Mouse (Mus musculus) hindbrain, embryonic 13.5 days (tissue): ENCODE results near the gene Gm10720. TPM values are rescaled to one million over a fixed set of nuclear protein-coding genes. Genes with fewer than 3 reads are reported as not detected.
"Not testable (repeated sequence)": the region's sequence is repeated elsewhere in the genome, so short reads cannot be mapped to it uniquely, and the experiment has no call there.

Experiments used
- ATAC-seq: fragments of 200-750 bp; cut with Nextera tagmentation; 2 replicates; pipeline ENCODE4 v1.8.0; 2017; ENCODE audit warnings: moderate TSS enrichment; ENCODE audit not compliant: low FRiP score
- H3K27ac ChIP-seq: fragments of 300-500 bp; sonication (generic); 2 replicates; pipeline ENCODE4 v1.5.1; 2015; ENCODE audit warnings: inconsistent platforms, mild to moderate bottlenecking, moderate library complexity
- H3K27me3 ChIP-seq: fragments of 300-500 bp; sonication (generic); 2 replicates; pipeline ENCODE4 v1.6.1; 2015; ENCODE audit warnings: mild to moderate bottlenecking, inconsistent platforms
- H3K36me3 ChIP-seq: fragments of 300-500 bp; sonication (generic); 2 replicates; pipeline ENCODE4 v1.6.1; 2015; ENCODE audit warnings: mild to moderate bottlenecking, inconsistent platforms
- H3K4me1 ChIP-seq: fragments of 300-500 bp; sonication (generic); replicated peaks from 2 replicates; pipeline ENCODE4 v1.6.1; 2015; ENCODE audit warnings: inconsistent platforms
- H3K4me2 ChIP-seq: fragments of 300-500 bp; sonication (generic); 2 replicates; pipeline ENCODE4 v1.6.1; 2015; ENCODE audit warnings: inconsistent platforms, mild to moderate bottlenecking, moderate library complexity
- H3K4me3 ChIP-seq: fragments of 300-500 bp; sonication (generic); 2 replicates; pipeline ENCODE4 v1.5.1; 2015; ENCODE audit warnings: mild to moderate bottlenecking, inconsistent platforms
- H3K9ac ChIP-seq: fragments of 300-500 bp; sonication (generic); 2 replicates; pipeline ENCODE4 v1.6.1; 2015; ENCODE audit warnings: mild to moderate bottlenecking, inconsistent platforms
- H3K9me3 ChIP-seq: fragments of 300-500 bp; sonication (generic); 2 replicates; pipeline ENCODE4 v1.6.1; 2016; ENCODE audit warnings: inconsistent platforms
- WGBS: fragments of 180-500 bp; shearing (Covaris S2); methylation state at CpG from one replicate; pipeline ENCODE4 v1.1.7; 2015; 5-methylcytosine and 5-hydroxymethylcytosine counted together
- microRNA-seq: library from miRNA; unstranded; fragments of <30 nt; microRNA quantifications from one replicate; pipeline ENCODE4, GENCODE M21; 2016
- polyA plus RNA-seq: library from polyadenylated mRNA; unstranded; fragments of >200 nt; fragmentation: Nextera tagmentation; extraction: Ambion mirVana; gene quantifications from 2 replicates; pipeline ENCODE4 v1.2.1, GENCODE M21; 2015

Gm10720 gene
- polyA plus RNA-seq, 1 experiment from 2014 or later = not detected

GRCm38 (mm10) chr9:3029276-3030000 is 14.0 kb downstream of the Gm10720 start:
- H3K9ac ChIP-seq, H3K4me1 ChIP-seq, H3K9me3 ChIP-seq, H3K27ac ChIP-seq, ATAC-seq, H3K27me3 ChIP-seq, H3K4me2 ChIP-seq, H3K4me3 ChIP-seq, H3K36me3 ChIP-seq: not testable (repeated sequence)
- WGBS = 63% methylated on average over 13 of the region's 16 CpGs

GRCm38 (mm10) chr9:3030677-3031318 is 15.3 kb downstream of the Gm10720 start:
- not testable (repeated sequence) for H3K4me1 ChIP-seq, H3K9ac ChIP-seq, H3K27me3 ChIP-seq, H3K4me2 ChIP-seq, H3K4me3 ChIP-seq, H3K9me3 ChIP-seq, H3K27ac ChIP-seq, H3K36me3 ChIP-seq
- ATAC-seq = peak; percentile 43; the same call in 1 of the 2 replicates
- WGBS = 63% methylated on average over 2 of the region's 10 CpGs

- not testable (repeated sequence) for H3K4me1 ChIP-seq, H3K4me3 ChIP-seq, H3K9ac ChIP-seq, H3K36me3 ChIP-seq, ATAC-seq, H3K27ac ChIP-seq, H3K4me2 ChIP-seq, H3K27me3 ChIP-seq, H3K9me3 ChIP-seq
- 75% methylated on average over 1 of the region's 8 CpGs for WGBS
These were observed 18.8 kb downstream of the Gm10720 start, which contains the start of gene Gm17535 for GRCm38 (mm10) chr9:3034299-3034698. Gm17535 (plus strand) TSS chr9:3034599.

- H3K4me1 ChIP-seq, H3K27ac ChIP-seq, H3K27me3 ChIP-seq, H3K4me3 ChIP-seq, H3K9ac ChIP-seq, H3K36me3 ChIP-seq, H3K9me3 ChIP-seq, ATAC-seq, H3K4me2 ChIP-seq: not testable (repeated sequence)
- 79% methylated on average over 8 of the region's 8 CpGs for WGBS
These were observed 21.1 kb downstream of the Gm10720 start, which contains the start of gene Gm10715 for GRCm38 (mm10) chr9:3036577-3036976. Gm10715 (plus strand) TSS chr9:3036877.

- H3K36me3 ChIP-seq, H3K27me3 ChIP-seq, H3K4me3 ChIP-seq, H3K27ac ChIP-seq, H3K9me3 ChIP-seq, H3K9ac ChIP-seq, H3K4me2 ChIP-seq, H3K4me1 ChIP-seq, ATAC-seq: not testable (repeated sequence)
- 67% methylated on average over 4 of the region's 4 CpGs for WGBS
These were observed 22.7 kb downstream of the Gm10720 start for GRCm38 (mm10) chr9:3038161-3038560.

Small RNAs within 50 kb of the gene (microRNA-seq; reads per million reads assigned to microRNA genes)
- gene Mir101c = not detected

Other genes starting within 250 kb of the Gm10720 start
- gene Gm10722, start 14.7 kb upstream of the Gm10720 start, polyA plus RNA-seq = not detected in 2 replicates
- 0.39 TPM in 1 of 2 replicates, not detected in the other for gene Gm11168, start 12.3 kb upstream of the Gm10720 start, polyA plus RNA-seq
- gene Gm10721, start 2.5 kb upstream of the Gm10720 start, polyA plus RNA-seq = 0.47 TPM in 1 of 2 replicates, not detected in the other
- 0.75 and 0.81 TPM in 2 replicates for gene Gm10719, start 1.8 kb downstream of the Gm10720 start, polyA plus RNA-seq
- 1.7 and 2.0 TPM in 2 replicates for gene Gm10718, start 7.9 kb downstream of the Gm10720 start, polyA plus RNA-seq
- 1.5 and 2.0 TPM in 2 replicates for gene Gm10717, start 9.8 kb downstream of the Gm10720 start, polyA plus RNA-seq
- gene Gm17535, start 18.9 kb downstream of the Gm10720 start, polyA plus RNA-seq = not detected in 2 replicates
- gene Gm10715, start 21.2 kb downstream of the Gm10720 start, polyA plus RNA-seq = not detected in 2 replicates